Mouse (Mus musculus): ENCODE measurements at regions not wholly inside any gene's neighbourhood (a gene's known extent, or its start where the extent isn't known, plus 50 kb on each side); places are given as distances from the start of the nearest gene placed in this dataset.

- 81% methylated on average over 6 of the region's 6 CpGs for WGBS
- ATAC-seq (ENCODE audit: low FRiP score, low TSS enrichment), result no peak
Measured at GRCm38 (mm10) chr1:4706171-4706570, 101.5 kb upstream of the Gm37988 start.

GRCm38 (mm10) chr1:4722333-4722931 is 85.3 kb upstream of the Gm37988 start:
- no peak for ATAC-seq (ENCODE audit: low FRiP score, low TSS enrichment)
- no peak overlapping the region for H3K27ac ChIP-seq (replicated peaks; ENCODE audit: low read depth, low read length)
- 88% methylated on average over 10 of the region's 10 CpGs for WGBS

More at GRCm38 (mm10) chr1:4706171-4706570, 101.5 kb upstream of the Gm37988 start:
- Histone ChIP-seq H3K36me3 (ENCODE audit: control insufficient read depth, insufficient read depth, low read length) (no peaks in the 10 kb centered on the region), H3K4me3 (replicated peaks; ENCODE audit: low read depth, low read length) (no peak overlapping the region), H3K9me3 (ENCODE audit: control insufficient read depth, low read length) (no peaks in the 10 kb centered on the region), H3K27me3 (ENCODE audit: control insufficient read depth, insufficient read depth, low read length) (no peaks in the 10 kb centered on the region), H3K9ac (replicated peaks; ENCODE audit: low read length) (no peak overlapping the region), H3K4me1 (ENCODE audit: control insufficient read depth, insufficient read depth, low read length) (no peaks in the 10 kb centered on the region), H3K4me2 (ENCODE audit: low read length) (no peak overlapping the region), H3K27ac (replicated peaks; ENCODE audit: low read depth, low read length) (no peak overlapping the region)
- DNase-seq, result no peak

More at GRCm38 (mm10) chr1:4722333-4722931, 85.3 kb upstream of the Gm37988 start:
- Histone ChIP-seq H3K4me1 (ENCODE audit: control insufficient read depth, insufficient read depth, low read length) (no peaks in the 10 kb centered on the region), H3K4me3 (replicated peaks; ENCODE audit: low read depth, low read length) (no peak overlapping the region), H3K9ac (replicated peaks; ENCODE audit: low read length) (no peak overlapping the region), H3K9me3 (ENCODE audit: control insufficient read depth, low read length) (no peaks in the 10 kb centered on the region), H3K36me3 (ENCODE audit: control insufficient read depth, insufficient read depth, low read length) (no peaks in the 10 kb centered on the region), H3K27me3 (ENCODE audit: control insufficient read depth, insufficient read depth, low read length) (no peaks in the 10 kb centered on the region), H3K4me2 (ENCODE audit: low read length) (no peak overlapping the region)
- no peak for DNase-seq

Measured in midbrain, embryonic 14.5 days (tissue).